16 mouse cellular contexts compared by ENCODE assay signal in genomic region chr11:113048158-113048557, GRCm38 (mm10).
DNase-seq lines count a peak whose midpoint lies in the region; ATAC-seq and TF ChIP-seq lines count a peak whose summit lies in the region.
"Had no signal": no experiment of that assay in that cellular context is flagged by ENCODE, and none has a peak within 500 bp of the region (broad histone marks: within the 10 kb centered on the region; RNA-seq: fewer than 3 reads in every experiment).

No protein-coding gene starts in this region.

- H3K4me2 ChIP-seq in heart, embryonic 11.5 days, result no peak overlapping the region
- H3K4me2 ChIP-seq in intestine, embryonic 16.5 days (ENCODE audit: low read depth, low read length), result no peak overlapping the region
- H3K4me2 ChIP-seq: forebrain, embryonic 13.5 days; lung, embryonic 14.5 days had no signal

- H3K9ac ChIP-seq in heart, adult 2 months (ENCODE audit: low read depth, low read length), result no peak overlapping the region
- H3K9ac ChIP-seq in heart, embryonic 11.5 days (ENCODE audit: low read depth, low read length), result no peak overlapping the region
- no peak overlapping the region for H3K9ac ChIP-seq in intestine, embryonic 16.5 days (ENCODE audit: low read depth, low read length)
- H3K9ac ChIP-seq: forebrain, embryonic 13.5 days; lung, embryonic 14.5 days had no signal

- H3K4me3 ChIP-seq in heart, adult 2 months, result no peak overlapping the region
- H3K4me3 ChIP-seq in heart, embryonic 11.5 days (ENCODE audit: low read depth, low read length), result no peak overlapping the region
- H3K4me3 ChIP-seq in intestine, embryonic 16.5 days (ENCODE audit: low read length), result no peak overlapping the region
- H3K4me3 ChIP-seq: embryonic facial prominence, embryonic 10.5 days; forebrain, embryonic 13.5 days had no signal

- no peaks in the 10 kb centered on the region for H3K27me3 ChIP-seq in heart, adult 2 months (ENCODE audit: control insufficient read depth, insufficient read depth, low read length)
- no peaks in the 10 kb centered on the region for H3K27me3 ChIP-seq in heart, embryonic 11.5 days (ENCODE audit: control insufficient read depth, insufficient read depth, low read length)
- no peaks in the 10 kb centered on the region for H3K27me3 ChIP-seq in intestine, embryonic 16.5 days (replicated peaks; ENCODE audit: control insufficient read depth, insufficient read depth, low read length)
- H3K27me3 ChIP-seq: forebrain, embryonic 13.5 days had no signal

- WGBS in heart, adult 2 months, result 45% methylated on average over 7 of the region's 7 CpGs
- 66% methylated on average over 7 of the region's 7 CpGs for WGBS in heart, embryonic 11.5 days (ENCODE audit: insufficient replicate concordance)
- WGBS in intestine, embryonic 16.5 days, result 78% methylated on average over 7 of the region's 7 CpGs

- TF ChIP-seq EP300 in heart, adult 2 months (IDR thresholded peaks at IDR 0.05; ENCODE audit: insufficient read depth, low read depth, low read length), result 0 out of 2 replicates have a peak, but pooled peaks have one; percentile 13

- no peaks in the 10 kb centered on the region for H3K36me3 ChIP-seq in heart, adult 2 months (ENCODE audit: control insufficient read depth, insufficient read depth, low read length)
- no peaks in the 10 kb centered on the region for H3K36me3 ChIP-seq in heart, embryonic 11.5 days (ENCODE audit: control insufficient read depth, insufficient read depth, low read length)
- no peaks in the 10 kb centered on the region for H3K36me3 ChIP-seq in intestine, embryonic 16.5 days (ENCODE audit: control insufficient read depth, insufficient read depth, low read length)

- peaks cover 4% of the 10 kb centered on the region for H3K4me1 ChIP-seq in heart, adult 2 months (ENCODE audit: control insufficient read depth, insufficient read depth, low read length)
- H3K4me1 ChIP-seq in heart, embryonic 11.5 days (ENCODE audit: control insufficient read depth, insufficient read depth, low read length), result peaks cover 11% of the 10 kb centered on the region
- peaks cover 40% of the 10 kb centered on the region for H3K4me1 ChIP-seq in intestine, embryonic 16.5 days (ENCODE audit: control insufficient read depth, insufficient read depth, low read length)

- no peak overlapping the region for H3K27ac ChIP-seq in heart, adult 2 months
- H3K27ac ChIP-seq in heart, embryonic 11.5 days (ENCODE audit: low read depth, low read length), result no peak overlapping the region
- no peak overlapping the region for H3K27ac ChIP-seq in intestine, embryonic 16.5 days (ENCODE audit: low read length)
- H3K27ac ChIP-seq: embryonic facial prominence, embryonic 10.5 days; forebrain, embryonic 13.5 days had no signal

- H3K9me3 ChIP-seq in heart, embryonic 11.5 days (replicated peaks; ENCODE audit: control insufficient read depth, low read length), result no peaks in the 10 kb centered on the region
- H3K9me3 ChIP-seq in intestine, embryonic 16.5 days (ENCODE audit: control insufficient read depth, low read length), result no peaks in the 10 kb centered on the region
- H3K9me3 ChIP-seq: embryonic facial prominence, embryonic 10.5 days; forebrain, embryonic 13.5 days had no signal

- DNase-seq in heart, adult 2 months, result peak in 1 of 2 experiments; percentile 21
- DNase-seq in layer of hippocampus, adult 11-12 months (ENCODE audit: low spot score), result peak; percentile 37
- no peak for DNase-seq in layer of hippocampus, postnatal 10 days (ENCODE audit: low spot score in 2 of 2)
- peak; percentile 25 to 31 for DNase-seq in right cerebral cortex, adult 2 months (ENCODE audit: low spot score in 2 of 2)
- no peak for DNase-seq in right cerebral cortex, postnatal 25 days
- DNase-seq in cerebellum, adult 11 months, result no peak
- DNase-seq: adrenal gland, adult 8-10 months; cerebellum, adult 18-20 months; left cerebral cortex, postnatal 4 days; lung, embryonic 14.5 days; thymus, adult 18-20 months had no signal

- intact Hi-C loops in heart, adult 2 months (cut with DNase I), result no loop called here

- H3K79me2 ChIP-seq in heart, adult 2 months (replicated peaks; ENCODE audit: control insufficient read depth, insufficient read depth, low read length), result no peaks in the 10 kb centered on the region

- TF ChIP-seq POLR2A in heart, adult 2 months (IDR thresholded peaks at IDR 0.05; ENCODE audit: insufficient read depth, low read depth, low read length), result no peak

- no peak for TF ChIP-seq CTCF in heart, adult 2 months (IDR thresholded peaks at IDR 0.05)

- ATAC-seq in heart, embryonic 11.5 days (replicated peaks; ENCODE audit: insufficient number of reproducible peaks, low FRiP score, low TSS enrichment), result no peak
- no peak for ATAC-seq in intestine, embryonic 16.5 days
- ATAC-seq: forebrain, embryonic 13.5 days; hindbrain, embryonic 16.5 days had no signal

Comparison
In these comparisons a context has a peak if more than half of its experiments do, and no peak if none do; other contexts are left out.
1. DNase-seq: peak in layer of hippocampus, adult 11-12 months (single experiment) and right cerebral cortex, adult 2 months (2 of 2); none in layer of hippocampus, postnatal 10 days (0 of 2), right cerebral cortex, postnatal 25 days (single experiment) and cerebellum, adult 11 months (single experiment).